Mouse (Mus musculus): Measurements from ENCODE around the gene Foxn3. TPM values are rescaled to one million over a fixed set of nuclear protein-coding genes. Genes with fewer than 3 reads are reported as not detected.

Foxn3 gene
- polyA plus RNA-seq, 3 experiments from 2014 or later = 65.0 to 119 (median 97.5) TPM

GRCm38 (mm10) chr12:99348940-99349649 lies 214.3 kb downstream of the Foxn3 start:
- ATAC-seq = no peak

DNA sequence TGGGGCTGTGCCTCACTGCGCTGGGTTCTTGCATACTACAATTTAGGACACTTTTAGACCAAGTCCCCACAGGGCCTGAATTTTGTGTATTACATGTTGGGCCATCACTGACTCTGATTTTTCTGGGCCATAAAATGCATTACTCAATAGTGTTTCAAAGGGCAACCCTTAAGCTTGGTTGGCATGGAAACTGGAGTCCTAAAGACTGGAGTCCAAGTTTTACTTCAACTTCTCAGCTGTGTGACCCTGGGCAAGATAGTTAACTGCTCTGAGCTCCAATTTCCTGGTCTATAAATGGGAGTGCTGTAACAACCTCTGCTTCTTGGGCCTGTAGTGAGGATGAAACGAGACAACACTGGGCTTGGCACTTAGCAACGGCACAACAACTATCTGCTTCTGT lies 215.9 kb downstream of the Foxn3 start:
- ATAC-seq = no peak

DNA sequence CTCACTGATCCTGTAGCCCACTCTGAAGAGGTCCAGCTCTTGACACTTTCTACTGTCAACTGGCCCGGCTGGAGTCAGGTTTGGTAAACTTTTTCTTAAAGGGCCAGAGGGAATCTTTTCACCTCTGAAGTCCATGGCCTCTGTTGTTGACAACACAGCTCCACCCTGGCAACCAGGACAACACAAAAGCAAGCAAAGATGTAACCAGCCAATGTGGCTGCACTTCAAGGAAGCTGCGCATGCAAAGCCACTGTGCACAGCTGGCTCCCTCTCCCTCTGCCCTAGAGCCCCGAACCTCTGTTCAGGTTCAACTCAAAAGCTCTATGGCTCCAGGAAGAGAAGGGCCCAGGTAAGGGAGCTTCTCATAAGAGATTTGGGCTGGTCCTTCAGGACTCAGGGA lies 216.4 kb downstream of the Foxn3 start:
- ATAC-seq = no peak

GRCm38 (mm10) chr12:99345323-99345722 lies 218.1 kb downstream of the Foxn3 start:
- ATAC-seq = no peak

- no peak for ATAC-seq
Observed at GRCm38 (mm10) chr12:99343378-99343777, 220.0 kb downstream of the Foxn3 start.

- no peak for ATAC-seq
Observed at GRCm38 (mm10) chr12:99342160-99342559, 221.2 kb downstream of the Foxn3 start.

GRCm38 (mm10) chr12:99341751-99342150 lies 221.6 kb downstream of the Foxn3 start:
- ATAC-seq = no peak

GRCm38 (mm10) chr12:99340418-99341182 lies 222.8 kb downstream of the Foxn3 start:
- no peak for ATAC-seq

- no peak for ATAC-seq
Observed at GRCm38 (mm10) chr12:99339640-99340325, 223.6 kb downstream of the Foxn3 start.

GRCm38 (mm10) chr12:99338754-99339153 lies 224.6 kb downstream of the Foxn3 start:
- ATAC-seq = no peak

DNA sequence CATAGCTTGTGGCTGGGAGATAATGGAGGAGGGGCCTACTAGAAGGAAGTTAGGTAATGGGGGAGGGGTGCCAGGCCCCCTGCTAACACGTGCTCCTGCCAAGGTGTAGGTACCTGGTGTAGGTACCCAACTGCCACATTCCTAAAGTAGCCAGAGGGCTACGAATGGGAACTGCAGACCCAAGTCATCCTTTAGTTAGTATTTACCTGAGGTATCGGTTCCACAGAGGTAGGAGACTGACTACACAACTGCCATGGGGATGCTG lies 226.3 kb downstream of the Foxn3 start:
- ATAC-seq = no peak

DNA sequence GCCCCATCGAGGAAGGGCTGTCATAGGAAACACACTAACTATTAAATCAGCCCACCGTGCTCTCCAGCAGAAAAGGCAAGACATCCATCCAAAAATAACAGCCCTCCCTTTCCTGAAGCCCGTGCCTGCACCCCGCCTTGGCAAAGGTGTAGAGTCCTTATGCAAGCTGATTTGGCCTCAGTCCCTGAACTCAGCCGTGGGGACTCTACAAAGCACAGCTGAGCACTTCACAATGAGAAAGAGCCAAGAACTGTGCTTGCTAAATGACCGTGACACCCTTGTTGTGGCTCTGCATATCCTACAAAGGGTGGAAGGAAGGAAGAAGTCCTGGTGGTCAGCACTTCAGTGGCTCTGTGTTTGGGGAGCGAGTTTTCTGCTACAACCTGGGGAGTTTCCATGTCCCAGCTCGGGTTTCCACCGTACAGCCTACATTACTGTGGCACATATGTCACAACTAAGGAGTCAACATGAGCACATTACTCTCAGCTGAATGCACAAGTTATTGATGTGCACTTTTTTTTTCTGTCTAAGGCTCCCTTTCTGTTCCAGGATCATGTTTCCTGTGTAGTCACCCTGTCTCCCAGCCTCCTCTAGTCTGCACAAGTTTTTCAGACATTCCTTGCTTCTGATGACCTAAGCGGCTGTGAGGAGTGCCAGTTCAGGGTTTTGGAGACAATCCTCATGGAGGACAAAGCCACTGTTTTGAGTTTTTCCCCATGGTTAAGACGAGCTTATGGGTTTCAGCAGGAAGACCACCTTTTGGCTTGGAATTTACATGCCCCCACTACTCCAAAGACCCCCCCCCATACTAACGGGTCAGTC lies 226.8 kb downstream of the Foxn3 start:
- no peak for ATAC-seq

DNA sequence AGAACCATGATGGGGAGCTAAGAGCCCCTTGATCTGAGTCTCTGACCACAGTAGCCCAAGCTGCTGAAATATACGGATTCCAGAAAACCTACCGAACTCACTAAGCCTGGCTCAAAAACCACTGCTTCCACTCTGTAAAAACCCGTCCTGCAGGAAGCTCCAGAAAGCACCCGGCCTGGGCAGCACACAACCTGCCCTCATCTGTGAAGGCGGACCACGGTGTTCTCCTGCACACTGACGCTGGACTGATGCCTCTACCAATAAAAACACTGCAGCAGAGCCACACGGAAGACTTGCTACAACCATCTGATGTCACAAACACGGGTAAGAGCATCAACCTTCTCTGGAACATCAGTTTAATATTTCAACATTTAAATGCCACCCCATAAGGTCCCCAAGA lies 227.8 kb downstream of the Foxn3 start:
- no peak for ATAC-seq

GRCm38 (mm10) chr12:99334026-99334425 lies 229.4 kb downstream of the Foxn3 start:
- ATAC-seq = no peak

DNA sequence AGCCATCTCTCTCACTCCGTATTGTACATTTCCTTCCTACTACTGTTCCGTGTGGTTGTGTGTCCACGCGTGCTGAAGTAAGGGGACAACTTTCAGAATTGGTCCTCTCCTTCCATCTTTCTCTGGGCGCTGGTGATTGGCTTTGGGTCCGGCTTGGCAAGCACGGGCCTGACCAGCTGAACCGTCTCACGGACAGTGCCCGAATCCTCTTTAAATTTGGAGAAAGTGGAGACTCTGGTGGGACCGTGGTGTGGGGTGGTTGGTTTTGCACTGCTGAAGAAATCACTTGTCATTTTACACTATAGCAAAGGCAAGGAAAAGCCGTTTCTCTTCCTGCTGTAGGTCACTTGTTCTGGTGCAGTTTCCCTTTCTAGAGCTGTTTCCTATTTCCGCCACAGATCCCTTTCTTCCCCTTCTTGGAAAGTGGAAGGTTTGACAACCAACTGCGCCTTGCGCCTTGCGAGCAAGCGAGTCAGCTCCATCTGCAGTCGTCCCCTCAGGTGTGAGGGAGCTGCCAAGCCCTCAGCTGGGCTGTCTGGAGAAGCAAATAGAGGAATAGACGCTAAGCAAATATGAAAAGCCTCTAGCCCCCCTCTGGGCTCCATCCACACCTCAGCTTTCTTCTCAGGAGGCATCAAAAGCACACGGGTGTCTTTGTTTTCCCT lies 229.9 kb downstream of the Foxn3 start:
- no peak for ATAC-seq

- ATAC-seq = no peak
Observed at GRCm38 (mm10) chr12:99332144-99332807, 231.1 kb downstream of the Foxn3 start.

DNA sequence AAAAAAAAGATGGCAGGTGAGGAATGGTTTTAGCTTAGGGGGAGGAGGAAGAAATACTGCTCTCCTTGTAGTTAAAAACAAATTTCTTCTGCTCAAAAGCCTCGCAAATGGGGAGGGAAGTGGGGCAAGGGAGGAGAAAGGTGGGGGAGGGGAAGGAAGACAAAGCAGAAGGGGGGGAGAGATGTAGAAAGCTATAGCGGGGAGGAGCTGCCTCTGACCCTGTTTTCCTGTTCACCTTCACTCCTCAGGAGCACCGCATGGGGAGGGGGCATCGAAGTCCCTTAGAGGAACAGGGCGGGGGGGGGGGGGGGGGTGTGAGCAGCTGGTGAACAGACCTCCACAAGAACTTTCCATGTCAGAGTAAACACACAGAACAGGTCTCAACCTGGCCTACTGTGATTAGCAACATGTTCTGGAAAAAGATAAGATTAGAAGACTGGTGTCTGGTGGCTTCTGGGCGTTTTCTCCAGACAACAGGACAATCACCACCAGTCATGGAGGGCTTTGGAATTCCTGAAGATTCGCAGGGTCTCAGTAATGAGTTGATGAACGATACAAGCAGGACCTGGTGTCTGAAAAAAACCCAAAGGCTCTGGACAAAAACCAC lies 231.9 kb downstream of the Foxn3 start:
- no peak for ATAC-seq

GRCm38 (mm10) chr12:99330822-99331285 lies 232.5 kb downstream of the Foxn3 start:
- no peak for ATAC-seq

DNA sequence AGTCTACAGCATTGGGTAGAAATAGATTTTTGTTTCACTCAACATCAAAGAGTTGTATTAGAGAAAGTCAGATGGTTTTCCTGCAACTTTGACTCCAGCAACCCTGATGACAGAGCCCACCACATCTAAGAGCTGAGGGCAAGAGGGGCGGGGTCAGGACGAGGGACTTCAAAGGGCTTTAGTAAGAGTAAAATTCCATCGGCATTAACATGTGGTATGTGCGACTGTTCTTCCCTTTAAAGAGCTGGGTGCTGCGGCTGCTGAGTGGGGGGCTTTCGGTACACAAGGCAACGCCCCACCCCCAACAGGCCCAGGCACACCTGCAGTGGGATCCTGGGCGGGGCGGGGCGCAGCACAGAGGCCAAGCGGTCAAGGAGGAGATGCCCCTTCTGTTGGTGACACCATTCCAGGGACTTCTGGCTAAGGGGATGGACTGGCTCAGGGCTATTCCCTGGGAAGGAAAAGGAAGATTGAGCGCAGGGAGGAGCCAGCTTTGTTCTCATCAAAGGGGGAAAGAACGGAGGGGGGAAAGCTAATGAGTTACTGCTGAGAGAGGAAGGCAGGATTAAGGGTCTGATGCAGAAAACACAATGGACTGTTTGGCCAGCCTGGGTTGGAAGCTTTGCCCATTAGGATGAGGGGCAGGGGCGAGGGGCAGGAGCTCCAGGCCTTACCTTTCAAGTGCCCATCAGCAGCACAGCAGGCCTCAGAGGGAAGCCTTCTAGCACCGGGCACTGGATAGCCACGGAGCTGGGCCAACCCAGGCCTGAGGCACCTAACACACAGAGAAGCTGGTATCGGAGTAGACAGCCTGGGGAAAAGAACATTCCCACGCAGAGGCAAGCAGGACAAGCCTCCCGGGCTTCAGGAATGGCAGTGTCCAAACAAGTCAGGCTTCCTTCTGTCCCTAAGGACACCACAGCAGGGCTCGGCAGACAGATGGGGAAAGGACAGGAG lies 233.8 kb downstream of the Foxn3 start:
- peak; percentile 68 for ATAC-seq

DNA sequence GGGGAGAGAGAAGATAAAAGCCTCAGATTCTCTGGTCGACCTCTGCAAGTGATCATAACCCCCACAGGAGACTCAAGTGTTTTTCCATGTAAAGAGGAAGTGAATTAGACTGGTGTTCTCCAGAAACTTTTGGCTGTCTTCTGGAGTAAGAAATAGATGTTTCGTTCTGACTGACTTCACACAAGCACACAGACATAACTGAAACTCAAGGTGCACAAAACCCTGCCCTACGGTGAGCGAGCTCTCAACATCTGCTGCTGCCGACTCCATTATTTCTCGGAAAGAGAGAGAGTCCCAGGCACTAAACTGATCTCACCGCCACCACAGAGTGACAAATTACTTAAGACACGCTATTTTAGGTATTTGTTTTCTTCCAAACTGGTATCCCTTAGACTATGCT lies 237.2 kb downstream of the Foxn3 start:
- peak; percentile 36 for ATAC-seq

All from inflammation-experienced regulatory T-cells, adult 6 months (primary cell).